Mouse (Mus musculus): Measurements from ENCODE around the gene Myrip. TPM values are rescaled to one million over a fixed set of nuclear protein-coding genes. Genes with fewer than 3 reads are reported as not detected.

Myrip gene
- polyA plus RNA-seq, 1 experiment from 2014 or later: 10.0 TPM

DNA sequence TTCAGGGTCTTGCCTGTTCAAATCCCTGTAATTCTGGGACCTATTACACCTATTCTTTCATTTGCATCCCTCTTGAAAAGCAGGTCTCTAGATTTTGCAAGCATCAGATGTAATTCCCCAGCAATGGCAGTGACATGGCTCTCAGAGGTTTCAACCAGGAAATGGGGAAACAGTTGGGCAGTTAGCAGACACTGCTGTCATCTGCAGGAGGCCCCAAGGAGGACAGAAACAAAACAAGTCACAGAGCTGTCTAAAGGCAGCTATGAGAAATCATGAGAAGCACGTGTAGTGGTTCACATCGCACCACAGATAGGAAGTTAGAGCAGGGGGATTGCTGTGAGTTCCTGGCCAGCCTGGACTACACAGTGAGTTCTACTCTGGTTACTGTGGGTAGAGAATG lies 203.1 kb downstream of the Myrip start:
- H3K9me3 ChIP-seq (replicated peaks): no peaks in the 10 kb centered on the region
- ATAC-seq (ENCODE audit: low FRiP score): no peak
- no peak overlapping the region for H3K4me3 ChIP-seq (replicated peaks)
- no peak overlapping the region for H3K4me2 ChIP-seq
- H3K4me1 ChIP-seq: no peaks in the 10 kb centered on the region
- no peaks in the 10 kb centered on the region; the same call in 1 of the 2 replicates for H3K27me3 ChIP-seq (replicated peaks)
- H3K9ac ChIP-seq (replicated peaks): no peak overlapping the region
- 81% methylated on average over 2 of the region's 2 CpGs for WGBS
- H3K27ac ChIP-seq (replicated peaks): no peak overlapping the region
- no peaks in the 10 kb centered on the region for H3K36me3 ChIP-seq

DNA sequence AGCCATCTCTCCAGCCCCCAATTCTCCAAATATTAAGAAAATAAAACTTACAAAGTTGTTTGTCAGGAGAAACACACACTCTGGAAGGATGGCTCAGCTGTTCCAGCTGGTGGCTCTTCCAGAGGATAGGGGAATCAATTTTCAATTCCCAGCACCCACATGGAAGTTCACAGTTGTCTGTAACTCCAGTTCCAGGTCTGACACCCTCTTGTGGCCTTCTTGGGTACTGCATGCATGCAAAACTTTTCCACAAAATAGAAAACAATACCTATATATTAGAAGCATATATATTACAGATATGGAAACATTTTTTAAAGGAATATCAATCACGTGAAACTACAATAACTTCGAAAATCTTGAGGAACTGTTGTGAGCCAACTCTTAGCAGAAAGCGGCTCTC lies 210.5 kb downstream of the Myrip start:
- Histone ChIP-seq H3K9ac (replicated peaks) (no peak overlapping the region), H3K9me3 (replicated peaks) (no peaks in the 10 kb centered on the region), H3K4me3 (replicated peaks) (no peak overlapping the region), H3K27ac (replicated peaks) (no peak overlapping the region), H3K36me3 (no peaks in the 10 kb centered on the region), H3K4me2 (no peak overlapping the region), H3K4me1 (no peaks in the 10 kb centered on the region), H3K27me3 (replicated peaks) (no peaks in the 10 kb centered on the region)
- 81% methylated on average over 3 of the region's 3 CpGs for WGBS
- no peak for ATAC-seq (ENCODE audit: low FRiP score)

DNA sequence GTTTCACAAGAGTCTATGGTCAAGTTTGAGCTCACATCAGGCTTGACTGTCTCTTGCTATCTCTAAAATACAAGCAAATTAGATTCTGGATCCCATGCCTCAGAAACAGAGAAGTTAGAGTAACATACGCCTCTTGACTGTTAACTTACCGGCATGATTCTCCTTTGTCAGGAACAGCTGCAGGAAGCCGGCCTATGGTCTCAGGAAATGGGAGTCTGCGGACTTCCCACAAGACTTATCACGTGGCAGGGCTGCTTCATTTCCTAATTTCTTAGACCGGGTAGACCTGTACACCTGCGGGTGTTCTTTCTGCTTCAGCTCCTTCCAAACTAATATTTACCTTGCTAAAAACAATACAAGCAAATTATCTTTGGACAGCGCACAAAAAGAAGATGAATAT lies 215.4 kb downstream of the Myrip start:
- H3K27ac ChIP-seq (replicated peaks): no peak overlapping the region
- no peaks in the 10 kb centered on the region for H3K9me3 ChIP-seq (replicated peaks)
- H3K9ac ChIP-seq (replicated peaks): no peak overlapping the region
- 84% methylated on average over 8 of the region's 8 CpGs for WGBS
- H3K4me1 ChIP-seq: no peaks in the 10 kb centered on the region
- no peak overlapping the region for H3K4me3 ChIP-seq (replicated peaks)
- no peak overlapping the region for H3K4me2 ChIP-seq
- ATAC-seq (ENCODE audit: low FRiP score): no peak
- H3K36me3 ChIP-seq: no peaks in the 10 kb centered on the region
- no peaks in the 10 kb centered on the region for H3K27me3 ChIP-seq (replicated peaks)

DNA sequence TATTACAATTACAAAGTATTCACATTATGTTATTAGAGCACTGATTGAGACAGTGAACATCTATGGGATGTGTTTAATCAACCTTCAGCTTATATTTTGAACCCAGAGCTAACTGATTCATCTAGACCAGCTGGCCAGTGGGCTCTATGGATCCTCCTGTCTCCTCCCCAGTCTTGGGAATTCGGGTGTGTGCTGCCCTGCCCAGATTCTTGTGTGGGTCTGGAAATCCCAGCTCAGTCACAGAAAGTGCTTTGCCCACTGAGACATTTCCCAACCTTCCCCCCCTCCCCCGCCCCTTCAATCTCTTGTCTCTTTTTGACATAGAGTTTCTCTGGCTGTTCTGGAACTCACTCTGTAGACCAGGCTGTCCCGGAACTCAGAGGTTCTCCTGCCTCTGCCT lies 217.6 kb downstream of the Myrip start:
- WGBS: 81% methylated on average over 3 of the region's 3 CpGs
- H3K9ac ChIP-seq (replicated peaks): no peak overlapping the region
- H3K4me1 ChIP-seq: no peaks in the 10 kb centered on the region
- H3K36me3 ChIP-seq: no peaks in the 10 kb centered on the region
- no peak overlapping the region for H3K4me2 ChIP-seq
- ATAC-seq (ENCODE audit: low FRiP score): no peak
- no peak overlapping the region for H3K27ac ChIP-seq (replicated peaks)
- H3K27me3 ChIP-seq (replicated peaks): no peaks in the 10 kb centered on the region
- no peaks in the 10 kb centered on the region for H3K9me3 ChIP-seq (replicated peaks)
- H3K4me3 ChIP-seq (replicated peaks): no peak overlapping the region

DNA sequence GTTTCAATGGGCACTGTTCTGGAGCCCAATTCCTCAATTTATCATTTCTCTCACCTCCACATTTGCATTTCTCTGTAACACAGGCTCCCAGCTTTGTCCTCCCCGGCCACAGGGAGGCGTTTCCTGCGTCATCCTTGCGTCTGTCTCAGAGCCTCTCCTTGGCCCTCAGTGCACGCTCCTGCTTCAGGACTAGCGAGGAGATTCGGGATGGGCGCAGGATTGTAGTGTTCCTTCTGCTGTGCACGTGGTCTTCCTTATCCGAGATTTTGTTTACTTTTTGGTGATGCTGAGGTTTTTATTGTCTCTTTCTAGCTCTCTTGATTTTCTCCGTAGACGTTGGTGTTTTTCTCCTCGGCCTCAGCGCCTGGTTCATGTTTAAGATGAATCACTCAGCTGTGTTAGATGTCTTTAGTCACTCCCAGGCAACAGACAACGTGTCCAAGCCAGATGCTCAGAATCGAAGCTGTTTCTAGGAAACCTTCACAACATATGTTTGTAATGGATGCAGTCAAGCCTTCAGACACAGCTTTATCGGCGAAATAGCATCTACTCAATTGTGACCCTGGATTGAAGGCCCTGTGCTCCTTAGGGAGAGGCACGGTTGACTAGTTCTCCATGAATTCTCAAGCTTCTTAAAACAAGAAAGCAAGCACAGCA lies 218.3 kb downstream of the Myrip start:
- Histone ChIP-seq H3K4me3 (replicated peaks) (no peak overlapping the region), H3K4me2 (no peak overlapping the region), H3K9me3 (replicated peaks) (no peaks in the 10 kb centered on the region), H3K4me1 (no peaks in the 10 kb centered on the region), H3K36me3 (no peaks in the 10 kb centered on the region), H3K27ac (replicated peaks) (no peak overlapping the region), H3K9ac (replicated peaks) (no peak overlapping the region), H3K27me3 (replicated peaks) (no peaks in the 10 kb centered on the region)
- no peak for ATAC-seq (ENCODE audit: low FRiP score)
- 54% methylated on average over 19 of the region's 19 CpGs for WGBS

DNA sequence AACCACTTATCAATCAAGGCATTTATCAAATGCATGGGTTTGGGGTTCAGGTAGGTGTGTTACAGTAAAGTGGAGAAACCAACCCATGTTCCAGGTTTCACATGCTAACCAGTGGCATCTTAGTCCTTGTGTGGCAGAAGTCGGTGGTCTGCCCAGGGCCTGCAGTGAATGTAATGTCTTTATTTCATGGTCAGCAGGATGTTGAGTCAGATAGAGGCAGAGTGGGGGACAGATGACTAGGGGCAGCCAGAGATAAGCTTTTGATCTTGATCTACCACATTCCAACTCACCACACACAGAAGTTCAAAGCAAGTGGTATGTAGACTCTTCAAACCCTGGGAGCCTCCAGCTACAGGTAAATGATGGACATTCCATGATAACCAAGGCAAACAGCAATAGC lies 219.8 kb downstream of the Myrip start:
- Histone ChIP-seq H3K36me3 (no peaks in the 10 kb centered on the region), H3K4me3 (replicated peaks) (no peak overlapping the region), H3K4me2 (no peak overlapping the region), H3K9me3 (replicated peaks) (no peaks in the 10 kb centered on the region), H3K4me1 (no peaks in the 10 kb centered on the region), H3K27me3 (replicated peaks) (no peaks in the 10 kb centered on the region), H3K27ac (replicated peaks) (no peak overlapping the region), H3K9ac (replicated peaks) (no peak overlapping the region)
- no peak for ATAC-seq (ENCODE audit: low FRiP score)
- WGBS: 100% methylated on average over 1 of the region's 1 CpGs

Other genes with a start within 250 kb of the Myrip start
- gene Cx3cr1, start 231.6 kb upstream of the Myrip start, polyA plus RNA-seq (2015; fragmentation: Nextera tagmentation; extraction: Ambion mirVana): 10.5 and 11.3 TPM in 2 replicates
- gene Ccr8, start 209.4 kb upstream of the Myrip start, polyA plus RNA-seq (2015; fragmentation: Nextera tagmentation; extraction: Ambion mirVana): 2.4 TPM in 1 of 2 replicates, not detected in the other
- 45.8 and 46.6 TPM in 2 replicates for gene Slc25a38, start 191.1 kb upstream of the Myrip start, polyA plus RNA-seq (2015; fragmentation: Nextera tagmentation; extraction: Ambion mirVana)
- gene Rpsa, start 173.8 kb upstream of the Myrip start, polyA plus RNA-seq (2015; fragmentation: Nextera tagmentation; extraction: Ambion mirVana): 830 and 1,045 TPM in 2 replicates
- gene Mobp, start 151.8 kb upstream of the Myrip start, polyA plus RNA-seq (2015; fragmentation: Nextera tagmentation; extraction: Ambion mirVana): 0.18 and 0.50 TPM in 2 replicates
- gene Eif1b, start 190.7 kb downstream of the Myrip start, polyA plus RNA-seq (2015; fragmentation: Nextera tagmentation; extraction: Ambion mirVana): 297 and 338 TPM in 2 replicates
- 4.8 and 5.0 TPM in 2 replicates for gene Entpd3, start 238.3 kb downstream of the Myrip start, polyA plus RNA-seq (2015; fragmentation: Nextera tagmentation; extraction: Ambion mirVana)

Data from neural tube, embryonic 15.5 days (tissue).